Mouse (Mus musculus): ENCODE measurements around the gene Six2.

DNA sequence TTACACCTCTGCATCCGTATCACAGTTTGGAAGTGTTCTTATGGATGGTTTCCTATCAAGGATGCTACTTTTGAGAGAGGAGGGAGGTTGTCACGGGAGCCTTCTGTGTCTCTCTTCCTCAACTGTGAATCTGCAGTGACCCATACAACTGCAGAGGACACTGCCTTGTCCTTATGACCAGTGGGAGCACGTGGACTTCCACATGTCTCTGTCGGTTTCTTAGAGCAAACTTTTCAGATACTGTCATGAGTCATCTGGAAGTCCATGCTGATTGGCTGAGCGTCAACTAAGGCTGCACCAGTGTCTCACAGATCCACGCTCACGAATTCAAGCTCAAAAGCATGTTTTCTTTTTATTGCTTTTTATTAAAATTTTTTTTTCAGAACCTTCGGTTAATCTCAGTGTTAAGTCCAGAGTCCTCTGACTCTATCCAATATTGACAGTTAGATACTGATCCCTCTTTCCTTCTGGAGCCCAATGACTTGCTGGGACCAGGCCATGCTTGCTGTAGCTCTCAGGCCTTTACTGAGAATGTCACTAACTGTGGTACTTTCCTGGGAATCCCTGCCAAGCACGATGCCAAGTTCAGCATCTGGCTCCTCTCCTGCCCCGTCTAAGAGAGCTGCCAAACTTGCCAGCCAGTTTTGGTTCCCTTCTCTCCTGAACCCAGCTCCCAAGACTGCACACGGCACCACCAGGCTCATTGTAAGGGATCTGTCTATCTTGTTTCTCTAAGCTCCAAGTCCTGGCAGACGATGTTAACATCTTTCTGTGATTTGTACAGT lies 42.3 kb upstream of the Six2 start:
- TF ChIP-seq USF1 (IDR thresholded peaks at IDR 0.05; ENCODE audit: low read depth) = no peak
- no peak for TF ChIP-seq CTCF (IDR thresholded peaks at IDR 0.05; ENCODE audit: control insufficient read depth, insufficient read depth, insufficient read length)
- no peak for TF ChIP-seq MYOG (IDR thresholded peaks at IDR 0.05; ENCODE audit: control insufficient read depth, extremely low read depth, insufficient read length)
- TF ChIP-seq MYOD1 (IDR thresholded peaks at IDR 0.05; ENCODE audit: control insufficient read depth, insufficient read length, low read depth) = no peak
- TF ChIP-seq CEBPB (IDR thresholded peaks at IDR 0.05; ENCODE audit: low read depth) = no peak
